Mouse (Mus musculus): ENCODE measurements around the gene Olfr1408.

Gene Olfr1408

DNA sequence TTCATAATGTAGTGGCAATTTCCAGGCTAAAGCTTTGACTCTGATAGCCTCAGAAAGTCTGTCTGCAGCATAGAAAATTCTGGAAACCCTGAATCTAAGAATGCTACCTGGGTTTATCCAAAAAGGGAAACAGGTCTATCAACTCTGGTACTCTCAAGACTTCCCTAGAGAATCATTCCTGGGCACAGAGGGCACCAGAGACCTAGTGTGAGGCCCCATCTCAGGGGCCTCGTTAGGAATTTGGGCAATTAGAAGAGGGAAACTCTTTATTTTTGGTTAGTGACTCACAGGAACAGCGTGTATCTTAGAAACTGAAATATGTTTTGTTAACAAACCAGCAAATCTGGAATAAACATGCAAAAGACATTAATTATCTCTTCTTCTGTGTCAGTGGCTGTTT lies at the start of gene Olfr1408:
Olfr1408 (minus strand) TSS at position 101 of the 400 bp plus-strand sequence.
- no peak for DNase-seq (ENCODE audit: low read depth, low spot score)

DNA sequence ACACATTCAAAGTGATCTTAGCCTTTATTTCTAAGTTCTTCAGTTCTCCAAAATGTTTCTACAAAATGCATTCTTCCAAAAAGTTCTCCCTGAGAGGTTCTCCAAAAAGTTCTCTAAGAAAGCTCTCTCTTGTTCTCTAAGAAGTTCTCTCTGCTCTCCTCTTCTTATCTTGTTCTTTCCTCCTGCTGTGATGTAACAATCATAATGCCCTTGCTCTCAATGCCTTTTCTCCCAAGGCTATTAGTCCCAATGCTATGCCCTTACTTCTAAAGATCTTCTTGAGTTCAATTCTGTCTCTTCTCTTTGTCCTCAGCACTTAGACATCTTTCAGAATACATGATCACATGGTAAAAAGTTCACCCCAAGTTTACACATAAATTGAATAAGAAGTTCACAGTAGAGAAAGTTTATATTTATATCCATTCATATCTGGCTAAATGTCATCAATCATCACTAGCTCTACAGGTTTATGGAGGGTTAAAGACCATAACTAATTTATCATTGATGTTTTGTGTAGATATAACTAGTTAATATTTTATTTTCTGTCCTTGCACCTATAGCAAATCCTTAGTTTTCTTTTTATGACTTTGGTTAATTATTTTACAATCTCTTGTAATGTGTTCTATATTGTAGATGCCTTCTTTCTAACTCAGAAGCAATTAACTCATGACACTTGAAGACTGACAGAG lies 37.1 kb upstream of the Olfr1408 start:
- no peak for DNase-seq (ENCODE audit: low read depth, low spot score)
